Mouse (Mus musculus): Measurements from ENCODE around the gene Uroc1.

DNA sequence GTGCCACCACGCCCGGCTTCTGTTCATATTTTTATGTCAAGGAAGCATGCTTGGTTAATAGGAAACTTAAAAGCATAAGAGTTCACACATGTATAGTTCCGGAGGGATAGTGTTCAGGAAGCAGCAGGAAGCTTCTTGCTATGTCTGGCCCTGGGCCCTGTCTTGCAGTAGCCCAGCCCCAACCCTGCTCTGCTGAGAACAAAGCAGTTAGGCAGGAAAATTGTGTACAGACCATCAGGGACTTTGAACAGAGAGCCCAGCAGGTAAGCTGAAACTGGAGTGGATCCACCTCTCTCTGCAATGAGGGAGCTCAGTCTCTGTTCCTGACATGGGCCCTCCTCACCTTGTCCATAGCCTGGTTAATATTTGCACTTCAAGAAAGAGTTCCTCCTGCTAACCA, 64.2 kb downstream of the Uroc1 start:
- TF ChIP-seq CTCF (IDR thresholded peaks at IDR 0.05; ENCODE audit: borderline replicate concordance, insufficient read depth, low read depth, low read length) (no peak), POLR2A (IDR thresholded peaks at IDR 0.05; ENCODE audit: borderline replicate concordance, insufficient read depth, low read length) (no peak)

All from cerebellum, adult 2 months (tissue).